Mouse (Mus musculus) heart, embryonic 13.5 days (tissue): ENCODE results near the gene Fam53a. TPM values are rescaled to one million over a fixed set of nuclear protein-coding genes. Genes with fewer than 3 reads are reported as not detected.
A peak's percentile ranks its signal among the peaks of the same experiment; 100 is the strongest.

Experiments
- ATAC-seq: fragments of 200-750 bp; cut with Nextera tagmentation; 2 replicates; pipeline ENCODE4 v1.8.0; 2017; ENCODE audit warnings: moderate TSS enrichment; ENCODE audit not compliant: insufficient number of reproducible peaks, low FRiP score, low TSS enrichment; ENCODE audit errors: extremely low read depth
- H3K27ac ChIP-seq: fragments of 300-500 bp; sonication (generic); replicated peaks from 2 replicates; pipeline ENCODE4 v1.5.1; 2015; ENCODE audit warnings: moderate library complexity, mild to moderate bottlenecking, inconsistent platforms
- H3K27me3 ChIP-seq: fragments of 300-500 bp; sonication (generic); replicated peaks from 2 replicates; pipeline ENCODE4 v1.6.1; 2015; ENCODE audit warnings: mild to moderate bottlenecking, inconsistent platforms
- H3K36me3 ChIP-seq: fragments of 300-500 bp; sonication (generic); 2 replicates; pipeline ENCODE4 v1.6.1; 2015; ENCODE audit warnings: mild to moderate bottlenecking, inconsistent platforms
- H3K4me1 ChIP-seq: fragments of 300-500 bp; sonication (generic); 2 replicates; pipeline ENCODE4 v1.6.1; 2015; ENCODE audit warnings: inconsistent platforms
- H3K4me2 ChIP-seq: fragments of 300-500 bp; sonication (generic); 2 replicates; pipeline ENCODE4 v1.6.1; 2015; ENCODE audit warnings: inconsistent platforms, mild to moderate bottlenecking, moderate library complexity
- H3K4me3 ChIP-seq: fragments of 300-500 bp; sonication (generic); 2 replicates; pipeline ENCODE4 v1.5.1; 2015; ENCODE audit warnings: moderate library complexity, mild to moderate bottlenecking, inconsistent platforms
- H3K9ac ChIP-seq: fragments of 300-500 bp; sonication (generic); 2 replicates; pipeline ENCODE4 v1.6.1; 2015; ENCODE audit warnings: inconsistent platforms, mild to moderate bottlenecking, moderate library complexity
- H3K9me3 ChIP-seq: fragments of 300-500 bp; sonication (generic); 2 replicates; pipeline ENCODE4 v1.6.1; 2016; ENCODE audit warnings: inconsistent platforms
- WGBS: fragments of 180-500 bp; shearing (Covaris S2); methylation state at CpG from one replicate; pipeline ENCODE4 v1.1.7; 2015; ENCODE audit warnings: mixed read lengths; 5-methylcytosine and 5-hydroxymethylcytosine counted together
- polyA plus RNA-seq: library from polyadenylated mRNA; unstranded; fragments of >200 nt; fragmentation: Nextera tagmentation; extraction: Ambion mirVana; gene quantifications from 2 replicates; pipeline ENCODE4 v1.2.1, GENCODE M21; 2015

Fam53a gene
- polyA plus RNA-seq, 1 experiment from 2014 or later = 46.9 TPM

- peaks cover 62% of the 10 kb centered on the region for H3K4me1 ChIP-seq
- no peak for ATAC-seq
- whole genome bisulfite sequencing = 88% methylated on average over 10 of the region's 10 CpGs
- H3K4me3 ChIP-seq = no peak overlapping the region
- H3K9me3 ChIP-seq = no peaks in the 10 kb centered on the region
- H3K36me3 ChIP-seq = peaks cover 33% of the 10 kb centered on the region
- peak overlapping the region; percentile 90; the same call in 1 of the 2 replicates for H3K9ac ChIP-seq
- no peaks in the 10 kb centered on the region for H3K27me3 ChIP-seq
- no peak overlapping the region for H3K27ac ChIP-seq
- no peak overlapping the region for H3K4me2 ChIP-seq
Measured at GRCm38 (mm10) chr5:33655251-33655840, 25.9 kb upstream of the Fam53a start.

GRCm38 (mm10) chr5:33654424-33654823, 25.0 kb upstream of the Fam53a start:
- Histone ChIP-seq H3K4me2 (no peak overlapping the region), H3K9me3 (no peaks in the 10 kb centered on the region), H3K9ac (0 out of 2 replicates have a peak overlapping the region, but pooled peaks have one; percentile 11), H3K36me3 (peaks cover 38% of the 10 kb centered on the region), H3K27ac (no peak overlapping the region), H3K4me3 (no peak overlapping the region), H3K4me1 (peaks cover 62% of the 10 kb centered on the region), H3K27me3 (no peaks in the 10 kb centered on the region)
- no peak for ATAC-seq
- WGBS = 92% methylated on average over 13 of the region's 13 CpGs

DNA sequence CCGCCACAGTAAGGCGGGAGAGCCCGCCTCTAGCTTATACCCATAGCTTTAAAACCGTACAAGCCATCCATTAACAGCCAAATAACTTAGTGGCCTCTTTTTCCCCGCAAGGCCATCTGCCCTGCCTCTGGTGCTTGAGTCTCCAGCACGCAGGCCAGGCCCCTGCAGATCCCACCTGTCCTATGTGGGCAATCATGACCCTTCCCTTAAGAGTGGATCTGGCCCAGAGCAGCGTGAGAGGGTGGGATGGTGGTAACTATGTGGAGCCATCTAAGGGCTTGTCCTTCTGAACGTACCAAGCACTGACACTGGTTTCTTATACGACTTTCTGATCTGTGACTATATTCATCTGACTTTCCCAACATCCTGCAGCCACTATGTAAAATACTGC, 23.3 kb upstream of the Fam53a start:
- H3K27me3 ChIP-seq = no peaks in the 10 kb centered on the region
- H3K36me3 ChIP-seq = peaks cover 55% of the 10 kb centered on the region
- no peak for ATAC-seq
- H3K9ac ChIP-seq = peak overlapping the region; percentile 82
- 4% methylated on average over 9 of the region's 9 CpGs for WGBS
- peaks cover 56% of the 10 kb centered on the region for H3K4me1 ChIP-seq
- peak overlapping the region; percentile 73 for H3K4me3 ChIP-seq
- peak overlapping the region; percentile 82 for H3K4me2 ChIP-seq
- peak overlapping the region; percentile 96 for H3K27ac ChIP-seq
- no peaks in the 10 kb centered on the region for H3K9me3 ChIP-seq

DNA sequence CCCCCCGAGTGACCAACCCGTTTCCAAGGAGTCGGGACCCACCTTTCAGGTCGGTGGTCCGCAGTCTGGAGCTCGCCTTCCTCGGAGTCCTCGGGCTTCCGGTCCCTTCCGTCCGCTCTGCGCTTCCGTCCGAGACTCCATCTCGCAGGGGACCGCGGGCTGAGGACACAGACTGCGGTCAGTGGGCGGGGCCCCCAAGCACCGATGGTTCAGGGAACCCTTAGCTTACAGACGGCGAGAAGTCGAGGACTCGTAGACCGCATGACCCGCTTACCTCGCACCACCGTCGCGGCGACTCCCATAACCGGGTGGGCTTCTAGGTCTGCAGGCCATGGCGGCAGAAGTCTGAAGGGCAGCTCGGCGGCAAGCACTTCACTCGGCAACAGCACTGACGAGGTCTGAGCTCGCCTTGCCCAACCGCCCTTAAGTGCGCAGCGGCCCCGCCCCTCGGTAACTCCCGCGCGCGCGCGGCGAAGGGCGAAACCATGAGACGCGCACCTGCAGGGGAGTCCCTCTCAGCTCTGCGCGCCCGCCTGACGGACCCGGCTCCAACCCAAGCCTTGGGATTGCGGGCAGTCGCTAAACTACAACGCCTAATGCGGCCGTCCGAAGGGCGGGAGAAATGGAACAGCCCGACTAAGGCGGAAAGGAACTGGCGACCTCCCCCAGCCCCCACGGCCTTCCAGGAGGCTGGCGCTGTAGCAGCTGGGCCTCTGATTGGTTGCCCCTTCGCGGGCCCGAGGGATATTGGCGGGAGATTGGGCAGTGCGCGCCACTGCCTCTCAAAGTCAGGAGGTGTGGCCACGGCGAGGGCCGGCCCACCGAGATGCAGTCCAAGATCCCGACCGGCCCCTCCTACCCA, 22.7 kb upstream of the Fam53a start, which contains the start of gene Slbp:
Gene Slbp (minus strand): TSS at position 654 of the 862 bp plus-strand sequence.
- WGBS = under 1% methylated on average over 82 of the region's 82 CpGs
- peak within 1 kb of the TSS; percentile 96 for H3K27ac ChIP-seq
- peaks cover 55% of the 10 kb centered on the region for H3K4me1 ChIP-seq
- H3K36me3 ChIP-seq = peaks cover 61% of the 10 kb centered on the region
- no peaks in the 10 kb centered on the region for H3K27me3 ChIP-seq
- H3K4me2 ChIP-seq = peak within 1 kb of the TSS; percentile 82
- H3K4me3 ChIP-seq = peak within 1 kb of the TSS; percentile 73
- ATAC-seq = peak; percentile 94
- peak within 1 kb of the TSS; percentile 93 for H3K9ac ChIP-seq
- no peaks in the 10 kb centered on the region for H3K9me3 ChIP-seq

GRCm38 (mm10) chr5:33651541-33651920, 22.1 kb upstream of the Fam53a start:
- WGBS = 0% methylated on average over 11 of the region's 11 CpGs
- H3K36me3 ChIP-seq = peaks cover 67% of the 10 kb centered on the region
- no peak for ATAC-seq

DNA sequence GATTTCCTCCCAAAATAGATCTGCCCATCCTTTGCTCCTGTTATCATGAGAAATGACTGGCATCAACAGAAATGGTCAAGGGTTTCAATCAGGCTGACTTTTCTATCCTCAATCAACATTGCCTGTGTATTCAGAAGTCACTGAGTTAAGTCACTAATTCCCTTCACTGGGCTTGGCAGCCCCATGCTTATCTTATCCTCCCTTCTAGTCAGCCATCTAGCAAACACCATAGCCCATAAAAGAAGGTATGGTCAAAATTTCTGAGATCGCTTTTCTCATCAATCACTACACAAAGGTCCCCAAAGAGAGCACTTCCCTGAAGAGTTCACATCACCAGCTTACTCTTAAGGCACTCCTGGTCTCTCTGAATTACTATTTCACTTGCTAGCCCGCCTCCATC, 21.6 kb upstream of the Fam53a start:
- peaks cover 44% of the 10 kb centered on the region for H3K4me1 ChIP-seq
- 8% methylated on average over 2 of the region's 2 CpGs for WGBS
- no peak for ATAC-seq
- H3K27me3 ChIP-seq = no peaks in the 10 kb centered on the region
- H3K9ac ChIP-seq = peak overlapping the region; percentile 93
- peak overlapping the region; percentile 82 for H3K4me2 ChIP-seq
- H3K4me3 ChIP-seq = peak overlapping the region; percentile 73
- no peaks in the 10 kb centered on the region for H3K9me3 ChIP-seq
- peaks cover 72% of the 10 kb centered on the region for H3K36me3 ChIP-seq
- peak overlapping the region; percentile 96 for H3K27ac ChIP-seq

More at GRCm38 (mm10) chr5:33651541-33651920, 22.1 kb upstream of the Fam53a start:
- Histone ChIP-seq H3K4me3 (peak overlapping the region; percentile 73), H3K9me3 (no peaks in the 10 kb centered on the region), H3K4me1 (peaks cover 49% of the 10 kb centered on the region), H3K9ac (peak overlapping the region; percentile 93), H3K4me2 (peak overlapping the region; percentile 82), H3K27ac (peak overlapping the region; percentile 96), H3K27me3 (no peaks in the 10 kb centered on the region)

DNA sequence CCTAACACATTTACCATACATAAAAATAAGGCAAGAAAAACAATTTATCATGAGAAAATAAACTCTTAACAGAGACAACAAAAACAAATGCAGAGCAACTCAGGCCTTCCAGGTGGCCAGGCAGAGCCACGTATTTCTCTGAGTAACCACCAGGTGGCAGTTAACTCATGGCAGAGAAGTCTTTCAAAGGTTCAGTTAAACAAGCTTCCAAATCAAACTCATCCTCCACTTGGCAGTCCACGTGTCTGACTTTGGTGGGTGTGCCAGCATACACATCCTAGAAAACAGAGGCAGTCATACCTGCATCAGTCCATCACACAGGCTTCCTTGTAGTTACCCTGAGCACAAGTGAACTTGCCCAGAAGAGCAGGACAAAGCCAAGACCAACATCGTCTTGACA, 11.2 kb upstream of the Fam53a start:
- WGBS = 33% methylated on average over 3 of the region's 3 CpGs
- Histone ChIP-seq H3K9me3 (no peaks in the 10 kb centered on the region), H3K36me3 (peaks cover 88% of the 10 kb centered on the region), H3K9ac (no peak overlapping the region), H3K4me2 (no peak overlapping the region), H3K4me1 (peaks cover 3% of the 10 kb centered on the region; the same call in 1 of the 2 replicates), H3K27me3 (no peaks in the 10 kb centered on the region), H3K27ac (no peak overlapping the region), H3K4me3 (no peak overlapping the region)
- no peak for ATAC-seq

GRCm38 (mm10) chr5:33638826-33639225, 9.4 kb upstream of the Fam53a start:
- ATAC-seq = no peak
- Histone ChIP-seq H3K9me3 (no peaks in the 10 kb centered on the region), H3K27me3 (no peaks in the 10 kb centered on the region), H3K9ac (0 out of 2 replicates have a peak overlapping the region, but pooled peaks have one; percentile 37), H3K4me3 (no peak overlapping the region), H3K36me3 (peaks cover 83% of the 10 kb centered on the region), H3K27ac (no peak overlapping the region; the same call in 1 of the 2 replicates), H3K4me1 (peaks cover 3% of the 10 kb centered on the region; the same call in 1 of the 2 replicates), H3K4me2 (no peak overlapping the region)
- 46% methylated on average over 4 of the region's 4 CpGs for WGBS

GRCm38 (mm10) chr5:33637606-33638350, 8.3 kb upstream of the Fam53a start:
- Histone ChIP-seq H3K9ac (no peak overlapping the region), H3K36me3 (peaks cover 72% of the 10 kb centered on the region), H3K4me3 (no peak overlapping the region), H3K4me1 (peaks cover 3% of the 10 kb centered on the region; the same call in 1 of the 2 replicates), H3K27me3 (no peaks in the 10 kb centered on the region), H3K9me3 (no peaks in the 10 kb centered on the region), H3K4me2 (no peak overlapping the region), H3K27ac (no peak overlapping the region)
- WGBS = 68% methylated on average over 3 of the region's 3 CpGs
- no peak for ATAC-seq

- H3K27ac ChIP-seq = no peak overlapping the region
- no peak overlapping the region for H3K4me2 ChIP-seq
- 81% methylated on average over 3 of the region's 3 CpGs for WGBS
- no peak overlapping the region for H3K9ac ChIP-seq
- H3K9me3 ChIP-seq = no peaks in the 10 kb centered on the region
- ATAC-seq = no peak
- no peak overlapping the region for H3K4me3 ChIP-seq
- H3K4me1 ChIP-seq = peaks cover 8% of the 10 kb centered on the region
- peaks cover 48% of the 10 kb centered on the region for H3K36me3 ChIP-seq
- no peaks in the 10 kb centered on the region for H3K27me3 ChIP-seq
Measured at GRCm38 (mm10) chr5:33635361-33635760, 5.9 kb upstream of the Fam53a start.

DNA sequence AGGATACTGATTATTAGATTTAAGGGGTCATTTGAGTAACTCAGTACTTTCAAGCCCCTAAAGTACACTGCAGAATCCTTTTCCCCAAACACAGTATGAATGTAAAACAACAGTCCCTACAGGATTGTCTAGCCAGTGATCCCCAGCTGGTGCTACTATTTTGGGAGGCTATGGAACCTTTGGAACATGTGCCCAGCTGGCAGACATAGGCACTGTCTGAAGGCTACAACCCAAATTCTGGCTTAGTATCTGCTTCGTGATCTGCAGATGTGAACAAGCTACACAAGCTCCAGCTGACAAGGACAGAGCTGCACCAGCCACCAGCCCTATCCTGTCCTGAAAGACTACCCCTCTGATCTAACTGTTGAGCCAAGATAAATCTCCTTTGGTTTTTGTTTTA, 3.1 kb upstream of the Fam53a start:
- Histone ChIP-seq H3K4me2 (no peak overlapping the region), H3K9ac (no peak overlapping the region), H3K27ac (no peak overlapping the region), H3K36me3 (peaks cover 25% of the 10 kb centered on the region), H3K4me3 (no peak overlapping the region), H3K4me1 (peaks cover 19% of the 10 kb centered on the region), H3K27me3 (no peaks in the 10 kb centered on the region), H3K9me3 (no peaks in the 10 kb centered on the region)
- no peak for ATAC-seq
- 76% methylated on average over 1 of the region's 1 CpGs for WGBS
